Mouse (Mus musculus): ENCODE results near the gene Katnal1. TPM values are rescaled to one million over a fixed set of nuclear protein-coding genes. Genes with fewer than 3 reads are reported as not detected.
A peak's percentile ranks its signal among the peaks of the same experiment; 100 is the strongest.

The Katnal1 gene
- polyA plus RNA-seq, 1 experiment: 2.4 TPM

GRCm38 (mm10) chr5:148965089-148965591 lies 36.0 kb upstream of the Katnal1 start:
- Histone ChIP-seq H3K27me3 (ENCODE audit: control insufficient read depth, insufficient read depth, low read length) (no peaks in the 10 kb centered on the region), H3K36me3 (ENCODE audit: control insufficient read depth, insufficient read depth, low read length) (no peaks in the 10 kb centered on the region), H3K4me3 (ENCODE audit: extremely low read depth, insufficient read depth, insufficient read length) (no peak overlapping the region), H3K27ac (ENCODE audit: insufficient read depth, low read length) (no peak overlapping the region), H3K4me1 (ENCODE audit: control insufficient read depth, insufficient read depth, insufficient read length) (peaks cover 3% of the 10 kb centered on the region; the same call in 1 of the 2 replicates)
- 70% methylated on average over 15 of the region's 15 CpGs for WGBS
- no peak for DNase-seq (ENCODE audit: low read depth in 1 of 2, low spot score in 2 of 2)
- TF ChIP-seq POLR2A (IDR thresholded peaks at IDR 0.05; ENCODE audit: low read depth, low read length) (no peak), CTCF (IDR thresholded peaks at IDR 0.05; ENCODE audit: extremely low read depth, insufficient read depth, insufficient read length, insufficient replicate concordance) (no peak)

- H3K4me1 ChIP-seq (ENCODE audit: control insufficient read depth, insufficient read depth, insufficient read length): peaks cover 3% of the 10 kb centered on the region; the same call in 1 of the 2 replicates
Observed at GRCm38 (mm10) chr5:148964251-148964650, 35.1 kb upstream of the Katnal1 start.

GRCm38 (mm10) chr5:148960211-148960610 lies 31.1 kb upstream of the Katnal1 start:
- no peak for DNase-seq (ENCODE audit: low read depth in 1 of 2, low spot score in 2 of 2)
- WGBS: 47% methylated on average over 10 of the region's 10 CpGs
- peaks cover 5% of the 10 kb centered on the region; the same call in 1 of the 2 replicates for H3K4me1 ChIP-seq (ENCODE audit: control insufficient read depth, insufficient read depth, insufficient read length)
- no peak overlapping the region for H3K4me3 ChIP-seq (ENCODE audit: extremely low read depth, insufficient read depth, insufficient read length)
- H3K27me3 ChIP-seq (ENCODE audit: control insufficient read depth, insufficient read depth, low read length): no peaks in the 10 kb centered on the region
- no peak overlapping the region for H3K27ac ChIP-seq (ENCODE audit: insufficient read depth, low read length)
- no peaks in the 10 kb centered on the region for H3K36me3 ChIP-seq (ENCODE audit: control insufficient read depth, insufficient read depth, low read length)
- TF ChIP-seq CTCF (IDR thresholded peaks at IDR 0.05; ENCODE audit: extremely low read depth, insufficient read depth, insufficient read length, insufficient replicate concordance) (no peak), POLR2A (IDR thresholded peaks at IDR 0.05; ENCODE audit: low read depth, low read length) (no peak)

More at GRCm38 (mm10) chr5:148964251-148964650, 35.1 kb upstream of the Katnal1 start:
- no peaks in the 10 kb centered on the region for H3K36me3 ChIP-seq (ENCODE audit: control insufficient read depth, insufficient read depth, low read length)
- H3K27me3 ChIP-seq (ENCODE audit: control insufficient read depth, insufficient read depth, low read length): no peaks in the 10 kb centered on the region
- no peak overlapping the region for H3K27ac ChIP-seq (ENCODE audit: insufficient read depth, low read length)
- 69% methylated on average over 1 of the region's 1 CpGs for WGBS
- DNase-seq (ENCODE audit: low read depth in 1 of 2, low spot score in 2 of 2): no peak
- no peak overlapping the region for H3K4me3 ChIP-seq (ENCODE audit: extremely low read depth, insufficient read depth, insufficient read length)
- TF ChIP-seq CTCF (IDR thresholded peaks at IDR 0.05; ENCODE audit: extremely low read depth, insufficient read depth, insufficient read length, insufficient replicate concordance) (no peak), POLR2A (IDR thresholded peaks at IDR 0.05; ENCODE audit: low read depth, low read length) (no peak)

- H3K27ac ChIP-seq (ENCODE audit: insufficient read depth, low read length): 0 out of 2 replicates have a peak overlapping the region, but pooled peaks have one; percentile 4
- WGBS: 2% methylated on average over 39 of the region's 39 CpGs
Observed at GRCm38 (mm10) chr5:148959068-148959990, 30.2 kb upstream of the Katnal1 start.

GRCm38 (mm10) chr5:148958355-148958754 lies 29.2 kb upstream of the Katnal1 start:
- peaks cover 5% of the 10 kb centered on the region; the same call in 1 of the 2 replicates for H3K4me1 ChIP-seq (ENCODE audit: control insufficient read depth, insufficient read depth, insufficient read length)
- 36% methylated on average over 9 of the region's 9 CpGs for WGBS
- no peak overlapping the region for H3K27ac ChIP-seq (ENCODE audit: insufficient read depth, low read length)
- TF ChIP-seq CTCF (IDR thresholded peaks at IDR 0.05; ENCODE audit: extremely low read depth, insufficient read depth, insufficient read length, insufficient replicate concordance): peak; percentile 26; the same call in 1 of the 2 replicates
- TF ChIP-seq POLR2A (IDR thresholded peaks at IDR 0.05; ENCODE audit: low read depth, low read length): no peak
- H3K27me3 ChIP-seq (ENCODE audit: control insufficient read depth, insufficient read depth, low read length): no peaks in the 10 kb centered on the region
- no peaks in the 10 kb centered on the region for H3K36me3 ChIP-seq (ENCODE audit: control insufficient read depth, insufficient read depth, low read length)
- no peak overlapping the region for H3K4me3 ChIP-seq (ENCODE audit: extremely low read depth, insufficient read depth, insufficient read length)
- peak in 1 of 2 experiments; percentile 36 for DNase-seq (ENCODE audit: low read depth in 1 of 2, low spot score in 2 of 2)

More at GRCm38 (mm10) chr5:148959068-148959990, 30.2 kb upstream of the Katnal1 start:
- Histone ChIP-seq H3K36me3 (ENCODE audit: control insufficient read depth, insufficient read depth, low read length) (no peaks in the 10 kb centered on the region), H3K4me3 (ENCODE audit: extremely low read depth, insufficient read depth, insufficient read length) (peak overlapping the region; percentile 47), H3K4me1 (ENCODE audit: control insufficient read depth, insufficient read depth, insufficient read length) (peaks cover 5% of the 10 kb centered on the region; the same call in 1 of the 2 replicates), H3K27me3 (ENCODE audit: control insufficient read depth, insufficient read depth, low read length) (no peaks in the 10 kb centered on the region)
- no peak for TF ChIP-seq POLR2A (IDR thresholded peaks at IDR 0.05; ENCODE audit: low read depth, low read length)
- TF ChIP-seq CTCF (IDR thresholded peaks at IDR 0.05; ENCODE audit: extremely low read depth, insufficient read depth, insufficient read length, insufficient replicate concordance): no peak
- peak; percentile 65 to 83 for DNase-seq (ENCODE audit: low read depth in 1 of 2, low spot score in 2 of 2)

GRCm38 (mm10) chr5:148956898-148957535 lies 27.9 kb upstream of the Katnal1 start:
- 42% methylated on average over 9 of the region's 9 CpGs for WGBS
- TF ChIP-seq POLR2A (IDR thresholded peaks at IDR 0.05; ENCODE audit: low read depth, low read length): no peak
- H3K27ac ChIP-seq (ENCODE audit: insufficient read depth, low read length): no peak overlapping the region
- H3K4me3 ChIP-seq (ENCODE audit: extremely low read depth, insufficient read depth, insufficient read length): no peak overlapping the region
- H3K4me1 ChIP-seq (ENCODE audit: control insufficient read depth, insufficient read depth, insufficient read length): peaks cover 5% of the 10 kb centered on the region; the same call in 1 of the 2 replicates
- H3K27me3 ChIP-seq (ENCODE audit: control insufficient read depth, insufficient read depth, low read length): no peaks in the 10 kb centered on the region
- DNase-seq (ENCODE audit: low read depth in 1 of 2, low spot score in 2 of 2): no peak
- H3K36me3 ChIP-seq (ENCODE audit: control insufficient read depth, insufficient read depth, low read length): no peaks in the 10 kb centered on the region

Data from spleen, adult 2 months (tissue).